Mouse (Mus musculus): ENCODE measurements at regions not wholly inside any gene's neighbourhood (a gene's known extent, or its start where the extent isn't known, plus 50 kb on each side); places are given as distances from the start of the nearest gene placed in this dataset.
"Not testable (repeated sequence)": the region's sequence is repeated elsewhere in the genome, so short reads cannot be mapped to it uniquely, and the experiment has no call there.

DNA sequence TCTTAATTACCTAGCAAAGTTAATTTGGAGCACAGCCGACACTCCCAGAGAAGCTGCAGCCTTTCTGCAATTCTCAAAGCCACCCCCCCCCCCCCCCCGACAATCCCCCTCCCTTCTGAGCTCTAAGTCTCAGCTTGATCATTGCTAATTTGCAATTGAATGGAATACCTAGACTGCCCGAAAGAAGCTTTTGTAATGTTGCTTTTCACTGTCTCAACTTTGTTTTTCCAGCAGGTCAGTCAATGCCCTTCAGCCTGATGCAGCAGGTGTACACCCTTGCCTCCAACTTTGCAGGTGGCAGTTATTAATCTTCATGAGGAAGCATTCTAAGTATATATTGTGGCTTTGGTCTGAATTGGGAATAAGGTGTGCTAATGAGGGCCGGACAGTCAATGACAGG, 1006.6 kb upstream of the Gm8797 start:
- DNase-seq = no peak

DNA sequence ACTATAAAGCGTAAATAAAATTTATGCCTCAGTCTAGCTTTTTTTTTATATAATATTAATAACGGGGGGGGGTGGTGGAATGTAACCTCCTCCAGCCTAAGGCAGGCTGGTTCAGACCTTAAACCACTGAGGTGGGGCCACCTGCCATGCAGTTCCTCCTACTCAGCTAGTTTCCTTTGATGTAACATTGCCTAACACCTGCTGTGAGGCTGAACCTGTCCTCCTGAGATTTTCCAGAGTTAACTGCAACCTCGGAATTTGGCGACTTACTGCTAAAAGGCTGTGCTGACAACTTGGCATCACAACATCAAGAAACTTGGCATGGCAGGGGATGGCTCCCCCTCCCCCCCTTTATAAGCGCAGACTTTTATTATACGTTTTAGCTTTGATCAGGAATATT, 1006.0 kb upstream of the Gm8797 start:
- DNase-seq = no peak

DNA sequence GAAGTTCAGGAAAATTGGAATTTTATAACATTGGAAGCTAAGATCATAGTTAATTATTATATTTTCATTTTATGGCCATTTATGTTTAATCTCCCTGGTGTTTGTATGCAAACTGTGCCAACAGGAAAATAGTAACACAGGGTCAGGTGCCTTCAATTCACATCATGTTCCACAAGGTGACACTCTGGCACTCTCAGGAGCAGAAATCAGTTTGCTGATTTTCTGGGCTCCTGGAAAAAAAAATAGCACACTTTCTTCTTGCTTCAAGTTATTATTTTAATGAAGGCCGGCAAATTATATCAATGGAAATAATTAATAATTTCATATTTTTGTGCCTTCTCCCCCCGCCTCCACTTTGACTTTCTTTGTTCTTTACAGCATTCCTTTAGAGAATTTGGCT, 994.5 kb upstream of the Gm8797 start:
- DNase-seq = no peak

DNA sequence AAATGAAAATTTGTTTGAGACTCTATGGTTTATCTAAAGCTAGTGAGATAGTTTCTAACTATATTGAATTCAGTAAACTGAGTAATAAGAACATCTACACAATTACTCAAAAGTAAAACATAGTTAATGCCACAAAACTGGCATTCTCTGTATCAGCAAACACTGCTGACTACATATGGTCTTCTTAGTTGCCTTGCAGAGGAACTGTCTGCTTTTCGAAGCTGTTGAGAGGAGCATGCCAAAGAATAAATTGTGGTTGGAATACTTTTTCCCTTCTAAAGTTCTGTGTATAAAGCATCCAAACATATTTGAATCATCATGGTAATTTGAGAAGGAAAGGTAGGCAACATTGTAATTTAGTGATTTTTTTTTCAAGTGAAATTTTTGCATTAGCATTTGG, 993.5 kb upstream of the Gm8797 start:
- DNase-seq = no peak

DNA sequence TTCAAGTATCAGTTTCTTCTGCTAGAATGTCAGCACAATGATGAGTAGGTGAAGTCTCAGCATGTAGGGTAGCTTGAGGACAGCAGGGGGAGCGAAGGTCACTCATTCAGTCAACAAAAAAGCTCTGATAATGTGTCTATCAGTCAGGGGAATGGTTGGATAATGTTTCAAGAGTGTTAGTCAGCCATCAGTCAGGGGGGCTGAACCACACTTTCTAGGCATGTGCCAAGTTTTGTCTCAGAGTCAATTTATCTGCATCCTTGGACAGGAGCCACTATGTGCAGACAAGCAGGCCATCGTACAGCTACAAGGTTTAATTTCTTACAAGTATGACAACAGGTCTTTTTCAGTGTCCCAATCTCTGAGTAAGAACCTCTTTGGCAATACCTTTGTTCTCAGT, 987.5 kb upstream of the Gm8797 start:
- no peak for DNase-seq

DNA sequence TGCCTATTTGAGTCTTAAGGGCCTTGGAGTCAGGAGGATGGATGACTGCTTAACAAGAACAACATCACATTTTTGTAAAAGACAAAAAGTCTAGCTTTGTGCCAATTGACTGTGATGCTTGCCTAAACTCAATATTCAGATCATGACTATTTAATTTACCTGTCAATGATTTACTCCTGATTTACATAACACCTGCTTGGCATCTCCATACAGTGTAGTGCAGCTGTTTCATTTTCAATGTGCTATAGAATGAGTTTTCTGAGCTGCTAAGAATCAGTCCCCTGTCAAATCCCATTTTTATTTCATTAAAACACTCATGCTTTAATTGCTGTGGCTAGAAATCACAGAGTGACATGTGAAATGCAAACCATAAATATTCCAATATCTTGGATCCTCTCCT, 974.0 kb upstream of the Gm8797 start:
- no peak for DNase-seq

DNA sequence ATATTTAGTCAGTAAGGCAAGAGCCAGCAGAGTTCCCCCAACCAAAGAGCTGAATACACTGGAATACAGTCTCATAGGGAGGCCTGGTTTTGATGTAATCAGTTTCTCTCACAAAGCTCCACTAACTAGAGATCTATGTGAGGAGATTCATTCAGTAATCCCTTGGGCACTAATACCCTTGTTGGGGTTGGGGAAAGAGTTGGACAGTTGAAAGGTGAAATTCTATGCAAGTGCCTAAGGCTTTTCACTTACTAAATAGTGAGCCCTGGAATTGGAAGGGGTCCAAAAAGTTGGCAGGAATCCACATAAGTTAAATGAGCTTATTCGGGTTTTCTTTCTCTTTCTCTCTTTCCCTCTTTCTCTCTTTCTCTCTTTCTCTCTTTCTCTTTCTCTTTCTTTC, 965.4 kb upstream of the Gm8797 start:
- no peak for DNase-seq

DNA sequence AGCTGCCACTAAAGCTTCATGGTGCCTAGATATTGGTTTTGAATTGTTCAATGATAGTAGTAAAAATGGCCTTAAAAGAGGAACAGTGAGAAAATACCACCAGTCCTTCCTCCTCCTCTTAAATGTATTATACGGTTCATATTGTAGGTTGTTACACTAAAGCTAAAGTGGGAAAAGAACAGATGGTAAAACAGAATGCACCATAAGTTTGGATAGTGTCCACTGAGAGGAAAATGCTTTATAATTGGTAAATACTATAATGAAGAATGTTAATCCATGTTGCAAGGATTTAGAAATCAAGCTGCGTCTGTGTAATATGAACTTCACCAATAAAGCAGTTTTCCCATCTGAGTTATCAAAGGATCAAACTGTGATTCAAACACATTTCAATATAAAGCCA, 957.5 kb upstream of the Gm8797 start:
- DNase-seq = no peak

DNA sequence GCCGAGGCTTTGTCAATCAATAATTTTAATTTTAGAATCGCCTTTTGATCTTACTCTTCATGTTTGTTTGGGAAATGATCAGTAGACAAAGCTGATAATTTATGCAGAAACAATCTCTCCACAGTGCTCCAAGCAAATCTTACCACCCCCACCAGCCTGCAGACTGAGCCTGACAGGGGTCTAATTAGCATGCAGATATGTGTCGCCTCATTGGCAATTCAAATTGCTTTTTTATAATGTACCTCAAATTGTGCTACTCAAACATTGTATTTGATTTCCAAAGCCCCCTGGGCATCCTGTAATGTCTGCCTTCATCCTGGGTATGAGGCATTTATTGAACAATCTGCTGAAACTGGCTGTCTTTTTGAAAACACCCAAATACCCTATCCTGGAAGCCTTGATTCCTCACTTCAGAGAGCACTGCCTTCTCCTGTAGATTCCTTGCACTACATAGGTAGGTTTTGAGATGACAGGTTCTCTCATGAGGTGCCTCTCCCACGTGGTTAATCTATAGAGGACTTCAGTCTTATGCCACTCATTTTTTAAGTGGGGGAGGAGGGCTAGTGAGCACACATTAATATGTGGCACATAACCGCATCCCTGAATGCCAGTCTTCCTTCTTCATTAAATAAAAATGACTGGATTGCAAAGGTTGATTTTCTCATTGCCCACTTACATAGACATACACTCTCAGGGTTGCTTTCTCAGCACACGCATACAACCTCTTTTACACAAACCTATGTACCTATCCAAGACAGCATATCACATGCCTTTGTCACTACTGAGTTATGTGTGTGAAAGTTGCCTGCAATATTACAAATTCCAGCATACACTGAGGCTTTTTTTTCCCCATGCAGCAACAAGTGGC, 954.3 kb upstream of the Gm8797 start:
- no peak for DNase-seq

DNA sequence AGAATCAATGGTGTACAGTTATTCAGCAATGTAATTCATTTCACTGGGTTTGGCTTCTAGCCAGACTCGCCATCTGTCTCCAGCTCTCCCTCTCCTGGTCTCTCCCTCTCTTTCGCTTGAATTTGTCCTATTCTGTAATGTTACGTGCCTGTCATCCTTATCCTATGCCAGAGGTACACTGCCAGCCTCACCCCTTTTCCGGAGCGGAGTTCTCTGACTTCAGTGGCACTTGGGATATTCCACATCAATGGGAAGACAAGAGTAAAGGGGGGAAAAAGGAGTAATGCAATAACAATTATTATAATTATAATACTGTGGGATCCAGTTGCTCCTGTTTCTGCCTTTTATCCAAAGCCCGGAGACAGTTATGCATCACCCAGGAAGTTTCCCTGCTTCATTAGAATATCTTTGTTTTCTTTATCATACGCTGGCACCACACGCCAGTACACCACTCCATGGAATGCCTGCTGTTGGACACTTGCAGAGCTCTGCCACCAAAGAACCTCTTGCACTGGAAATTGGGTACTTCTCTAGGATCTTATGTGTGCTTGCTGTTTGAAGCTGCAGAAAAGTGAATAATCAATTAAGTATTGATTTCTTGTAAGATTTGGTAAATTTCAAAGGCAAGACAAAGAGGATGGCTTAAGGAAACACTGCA, 953.6 kb upstream of the Gm8797 start:
- DNase-seq = no peak

DNA sequence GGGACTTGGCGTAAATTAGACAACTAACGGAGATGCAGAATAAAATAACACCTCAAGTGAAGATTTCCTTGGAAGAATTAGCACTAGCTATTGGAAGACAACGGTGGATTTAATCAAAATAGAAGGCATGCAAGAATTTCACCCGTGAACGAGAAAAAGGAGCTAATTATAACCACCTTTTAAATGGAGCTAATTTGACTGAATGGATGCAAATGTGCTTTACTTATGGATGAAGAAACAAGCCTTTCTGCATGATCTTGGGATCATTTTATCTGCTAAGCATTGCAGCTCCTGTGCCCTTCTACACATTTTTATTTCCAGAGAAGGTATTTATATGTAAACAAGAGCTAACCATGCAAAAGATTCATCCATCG, 953.1 kb upstream of the Gm8797 start:
- DNase-seq = no peak

DNA sequence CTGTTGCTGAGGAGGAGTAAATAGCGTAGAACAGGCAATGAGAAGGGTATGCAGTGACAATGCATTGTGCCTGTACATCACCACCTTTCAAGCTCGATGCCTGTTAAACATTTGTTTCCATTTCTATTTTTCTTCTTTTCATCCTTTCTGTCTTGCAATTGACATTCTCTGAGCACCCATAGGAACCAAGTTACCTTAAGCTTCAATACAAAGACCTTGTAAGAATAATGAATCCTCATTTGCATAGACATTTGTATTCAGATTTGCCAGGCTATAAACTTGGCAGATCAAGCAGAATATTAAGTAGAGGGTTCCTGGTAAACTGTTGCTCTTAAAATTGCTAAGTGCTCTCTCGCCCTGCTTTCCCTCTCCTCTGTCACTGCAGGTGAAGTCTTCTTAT, 952.2 kb upstream of the Gm8797 start:
- DNase-seq = no peak

DNA sequence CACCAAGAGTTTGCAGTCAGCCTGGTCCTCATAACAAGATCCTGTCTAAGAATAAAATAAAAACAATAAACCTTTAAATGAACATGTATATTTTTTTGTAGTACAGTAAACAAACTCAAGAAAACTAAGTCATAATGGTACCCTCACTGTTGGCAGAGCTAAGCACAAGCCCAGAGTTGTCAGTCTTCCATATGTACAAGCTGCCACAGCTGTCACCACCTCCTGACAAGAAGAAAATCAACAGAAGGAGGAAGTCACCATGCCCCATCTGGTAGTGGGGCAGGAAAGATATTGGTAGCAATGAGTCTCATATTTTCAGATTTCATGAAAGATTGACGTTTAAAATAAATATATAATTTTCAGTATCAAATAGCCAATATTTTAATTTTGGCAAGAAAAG, 916.1 kb upstream of the Gm8797 start:
- no peak for DNase-seq

DNA sequence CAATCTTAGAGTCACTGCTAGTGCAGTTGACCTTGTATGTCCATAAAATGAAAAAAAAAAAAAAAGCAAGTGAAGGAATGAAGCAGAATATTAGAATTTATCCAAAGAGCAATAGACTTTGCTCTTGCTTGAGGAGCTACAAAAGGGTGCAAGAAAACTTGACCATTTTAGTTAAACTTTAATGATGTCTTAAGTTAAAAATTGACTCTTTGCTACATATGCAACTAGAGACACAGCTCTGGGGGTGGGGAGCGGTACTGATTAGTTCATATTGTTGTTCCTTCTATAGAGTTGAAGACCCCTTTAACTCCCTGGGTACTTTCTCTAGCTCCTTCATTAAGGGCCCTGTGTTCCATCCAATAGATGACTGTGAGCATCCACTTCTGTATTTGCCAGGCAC, 915.0 kb upstream of the Gm8797 start:
- DNase-seq = peak; percentile 5

DNA sequence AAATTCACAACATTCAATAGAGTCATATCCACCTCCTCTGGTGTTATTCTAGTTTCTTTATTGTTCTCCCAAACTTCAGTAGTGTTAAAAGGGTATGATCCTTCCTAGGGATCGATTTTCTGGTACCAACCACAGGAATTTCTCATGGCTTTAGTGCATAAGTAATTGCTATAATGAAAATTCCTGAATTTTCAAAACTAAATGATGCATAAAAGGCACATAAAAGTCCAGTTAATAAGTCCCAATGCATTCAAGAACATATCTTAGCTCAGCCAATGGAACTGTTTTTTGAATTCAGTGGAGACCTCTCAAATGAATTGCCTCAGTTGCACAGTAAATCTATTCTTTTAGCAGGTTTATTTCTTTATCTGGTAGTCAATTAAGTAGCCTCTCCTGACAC, 913.7 kb upstream of the Gm8797 start:
- DNase-seq = no peak

DNA sequence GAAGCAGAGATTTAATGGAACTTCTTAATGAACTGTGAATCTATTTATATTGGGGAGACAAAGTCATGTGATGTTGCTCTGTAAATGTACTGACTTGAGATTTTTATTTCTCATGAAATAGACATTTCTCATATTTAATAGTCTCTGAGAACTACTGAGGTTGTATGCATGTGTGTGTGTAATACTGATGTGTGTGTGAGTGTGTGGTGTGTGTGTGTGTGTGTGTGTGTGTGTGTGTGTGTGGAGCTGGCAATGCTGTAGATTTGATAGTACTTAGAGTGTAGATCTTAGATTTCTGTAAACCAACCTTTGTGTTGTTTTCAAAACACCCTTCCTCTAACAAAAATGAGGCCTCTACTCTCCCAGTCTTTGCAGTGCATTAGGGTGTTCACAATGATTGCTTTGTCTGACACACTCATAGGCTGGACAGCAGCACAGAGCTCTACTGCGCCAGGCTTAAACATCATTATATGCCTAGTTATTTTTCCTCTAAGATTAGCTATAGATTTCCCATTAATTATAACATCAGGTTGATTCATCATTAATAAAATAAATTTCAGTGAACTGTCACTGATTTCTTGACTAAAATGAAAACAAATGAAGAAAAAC, 895.5 kb upstream of the Gm8797 start:
- DNase-seq = no peak

DNA sequence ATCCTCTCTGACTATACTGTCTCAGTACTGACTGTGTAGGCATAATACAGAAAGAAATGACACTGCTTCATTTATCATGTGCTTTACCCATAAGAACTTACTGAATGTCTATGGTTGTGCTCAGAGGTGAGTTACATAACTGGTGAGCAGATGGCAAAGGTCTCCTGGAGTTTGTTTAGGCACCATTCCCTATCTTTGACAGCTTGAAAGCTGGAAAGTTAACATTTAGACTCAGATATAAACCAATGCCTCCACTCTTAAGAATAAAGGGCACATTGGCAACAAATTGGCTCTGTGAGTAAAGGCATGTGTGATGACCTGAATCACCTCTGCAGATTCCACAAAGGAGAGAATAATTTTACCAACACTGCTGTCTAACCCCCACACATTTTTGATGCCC, 894.0 kb upstream of the Gm8797 start:
- no peak for DNase-seq

DNA sequence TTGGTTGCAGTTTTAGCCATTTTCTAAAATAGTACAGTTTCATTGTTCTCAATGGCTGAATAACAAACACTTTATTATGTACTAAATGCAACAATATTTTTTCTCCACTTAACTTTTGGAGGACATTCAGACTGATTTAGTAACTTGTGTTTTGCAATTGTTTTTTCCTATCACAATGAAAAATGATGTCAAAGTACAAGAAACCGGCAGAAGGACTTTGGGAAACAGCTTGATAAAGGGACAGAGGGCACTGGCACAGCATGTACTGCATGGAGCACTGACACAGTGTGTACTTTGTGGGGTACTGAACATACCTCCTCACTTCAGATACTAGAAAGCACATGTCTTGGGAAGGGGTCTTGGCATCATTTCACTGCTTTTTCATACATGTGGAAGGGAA, 884.4 kb upstream of the Gm8797 start:
- no peak for DNase-seq

DNA sequence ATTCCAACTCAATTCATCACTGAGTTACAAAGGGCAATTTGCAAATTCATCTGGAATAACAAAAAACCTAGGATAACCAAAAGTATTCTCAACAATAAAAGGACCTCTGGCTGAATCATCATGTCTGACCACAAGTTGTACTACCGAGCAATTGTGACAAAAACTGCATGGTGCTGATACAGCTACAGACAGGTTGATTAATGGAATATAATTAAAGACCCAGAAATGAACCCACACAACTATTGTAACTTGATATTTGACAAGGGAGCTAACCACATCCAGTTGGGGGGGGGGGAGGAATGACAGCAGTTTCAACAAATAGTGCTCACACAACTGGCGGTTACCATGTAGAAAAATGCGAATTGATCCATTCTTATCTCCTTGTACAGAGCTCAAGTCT, 864.7 kb upstream of the Gm8797 start:
- DNase-seq = no peak

DNA sequence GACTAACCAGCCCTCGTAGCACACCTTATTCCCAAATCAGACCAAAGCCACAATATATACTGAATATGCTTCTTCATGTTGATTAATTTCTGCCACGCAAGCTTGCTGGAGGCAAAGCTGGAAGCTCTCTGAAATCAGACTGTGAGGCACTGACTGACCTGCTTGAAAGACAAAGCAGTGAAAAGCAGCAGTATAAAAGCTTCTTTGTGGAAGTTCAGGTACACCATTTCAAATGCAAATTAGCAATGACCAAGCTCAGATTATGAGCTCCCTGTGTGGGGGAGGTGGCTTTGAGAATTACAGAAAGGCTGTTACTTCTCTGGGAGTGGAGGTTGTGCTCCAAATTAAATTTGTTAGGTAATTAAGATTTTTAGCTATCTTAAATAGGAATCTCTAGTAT, 857.5 kb upstream of the Gm8797 start:
- DNase-seq = no peak

DNA sequence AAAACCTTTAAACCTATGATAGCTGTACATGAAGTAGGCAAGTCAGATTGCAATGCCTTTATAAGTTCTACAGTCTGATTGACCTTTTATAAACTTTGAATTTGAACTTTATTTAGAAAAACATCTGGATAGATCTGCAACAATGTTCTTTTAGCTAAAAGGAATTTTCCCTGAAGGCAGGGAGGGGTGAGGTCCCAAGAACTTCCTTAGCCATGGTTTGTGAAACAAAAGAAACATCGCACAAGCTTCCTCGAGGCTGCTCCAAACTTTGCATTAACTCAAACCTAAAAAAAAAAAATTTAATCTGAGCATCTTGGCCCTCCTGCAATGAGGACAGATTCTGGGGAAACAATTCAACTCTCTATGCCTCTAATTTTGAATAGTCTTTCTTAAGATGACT, 854.8 kb upstream of the Gm8797 start:
- DNase-seq = no peak

DNA sequence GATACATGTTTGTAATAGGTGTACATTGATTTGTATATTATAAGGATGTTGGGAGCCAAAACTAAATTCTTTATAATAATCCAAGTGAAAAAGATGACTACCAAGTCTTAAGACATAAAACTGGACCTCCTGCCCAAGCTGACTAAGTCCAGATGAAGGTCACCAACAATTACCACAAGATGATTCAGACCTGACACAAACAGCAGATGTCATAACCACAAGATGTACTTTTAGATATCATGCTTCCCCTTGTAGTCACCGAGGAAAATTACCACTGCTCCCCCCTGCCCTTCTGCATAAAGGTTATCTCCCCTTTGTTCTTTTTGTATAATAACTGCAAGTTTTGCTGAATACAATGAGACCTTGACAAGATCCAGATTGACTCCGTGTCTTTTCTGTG, 843.0 kb upstream of the Gm8797 start:
- DNase-seq = not testable (repeated sequence)

DNA sequence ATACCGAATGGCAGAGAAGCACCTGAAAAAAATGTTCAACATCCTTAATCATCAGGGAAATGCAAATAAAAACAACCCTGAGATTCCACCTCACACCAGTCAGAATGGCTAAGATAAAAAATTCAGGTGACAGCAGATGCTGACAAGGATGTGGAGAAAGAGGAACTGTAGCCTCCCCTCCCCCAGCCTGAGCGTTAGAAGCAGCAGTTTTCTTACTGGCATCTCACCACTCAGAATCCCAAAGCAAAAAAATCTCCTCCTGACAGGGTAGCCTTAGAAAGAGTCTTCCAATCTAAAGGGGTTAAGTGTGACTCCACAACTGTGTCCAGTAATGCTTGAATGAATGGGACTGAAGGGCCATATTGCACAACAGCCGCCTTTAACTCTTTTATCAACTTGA, 819.9 kb upstream of the Gm8797 start:
- not testable (repeated sequence) for DNase-seq

DNA sequence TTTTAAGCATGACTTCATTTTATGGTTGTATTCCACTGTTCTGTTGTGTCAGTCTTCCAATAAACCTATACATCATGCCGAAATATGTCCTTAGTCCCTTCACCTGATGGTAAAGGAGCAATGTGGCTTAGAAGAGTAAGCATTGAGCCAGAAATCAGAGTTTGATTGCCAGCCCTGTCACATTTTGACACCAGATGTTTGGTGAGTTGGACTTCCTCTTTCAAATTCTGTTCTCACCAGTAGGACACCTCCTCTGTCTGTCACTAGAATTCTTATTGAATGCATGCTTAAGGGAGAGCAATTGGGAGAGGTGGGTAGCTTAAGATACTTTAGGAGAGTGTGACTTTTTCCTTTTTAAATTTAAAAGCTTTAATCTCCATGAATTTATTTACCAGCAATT, 779.1 kb upstream of the Gm8797 start:
- no peak for DNase-seq

Data from kidney, adult 11 months (tissue).